Mouse (Mus musculus): Measurements from ENCODE around the gene Dock4. TPM values are rescaled to one million over a fixed set of nuclear protein-coding genes. Genes with fewer than 3 reads are reported as not detected.

Gene Dock4
- polyA plus RNA-seq, 1 experiment, result 12.7 TPM

GRCm38 (mm10) chr12:40745501-40745900 lies 299.7 kb downstream of the Dock4 start:
- H3K9ac ChIP-seq (ENCODE audit: low read depth, poor library complexity, severe bottlenecking), result no peak overlapping the region
- TF ChIP-seq POLR2A (IDR thresholded peaks at IDR 0.05; ENCODE audit: insufficient read depth, low read length) (no peak), CTCF (IDR thresholded peaks at IDR 0.05; ENCODE audit: low read depth, low read length) (no peak), EP300 (IDR thresholded peaks at IDR 0.05; ENCODE audit: insufficient read depth, low read depth, low read length) (no peak)
- no peaks in the 10 kb centered on the region for H3K36me3 ChIP-seq (ENCODE audit: control insufficient read depth, insufficient read depth, low read length, poor library complexity, severe bottlenecking)
- no peaks in the 10 kb centered on the region for H3K4me1 ChIP-seq (ENCODE audit: control insufficient read depth, insufficient read depth, low read length)
- no peaks in the 10 kb centered on the region for H3K9me3 ChIP-seq (replicated peaks; ENCODE audit: control insufficient read depth, insufficient read depth, low read length, poor library complexity, severe bottlenecking)
- no peaks in the 10 kb centered on the region for H3K27me3 ChIP-seq (ENCODE audit: control insufficient read depth, insufficient read depth, low read length, poor library complexity, severe bottlenecking)
- H3K27ac ChIP-seq (ENCODE audit: insufficient read depth, low read length), result no peak overlapping the region
- no peak overlapping the region for H3K4me3 ChIP-seq (ENCODE audit: low read depth, low read length)

- TF ChIP-seq CTCF (IDR thresholded peaks at IDR 0.05; ENCODE audit: low read depth, low read length) (no peak), EP300 (IDR thresholded peaks at IDR 0.05; ENCODE audit: insufficient read depth, low read depth, low read length) (no peak), POLR2A (IDR thresholded peaks at IDR 0.05; ENCODE audit: insufficient read depth, low read length) (no peak)
- H3K9me3 ChIP-seq (replicated peaks; ENCODE audit: control insufficient read depth, insufficient read depth, low read length, poor library complexity, severe bottlenecking), result no peaks in the 10 kb centered on the region
- no peaks in the 10 kb centered on the region for H3K36me3 ChIP-seq (ENCODE audit: control insufficient read depth, insufficient read depth, low read length, poor library complexity, severe bottlenecking)
- H3K27me3 ChIP-seq (ENCODE audit: control insufficient read depth, insufficient read depth, low read length, poor library complexity, severe bottlenecking), result no peaks in the 10 kb centered on the region
- H3K4me1 ChIP-seq (ENCODE audit: control insufficient read depth, insufficient read depth, low read length), result no peaks in the 10 kb centered on the region
- H3K9ac ChIP-seq (ENCODE audit: low read depth, poor library complexity, severe bottlenecking), result no peak overlapping the region
- H3K27ac ChIP-seq (ENCODE audit: insufficient read depth, low read length), result no peak overlapping the region
- no peak overlapping the region for H3K4me3 ChIP-seq (ENCODE audit: low read depth, low read length)
Measured at GRCm38 (mm10) chr12:40746081-40746480, 300.3 kb downstream of the Dock4 start.

GRCm38 (mm10) chr12:40759281-40759680 lies 313.5 kb downstream of the Dock4 start:
- H3K9me3 ChIP-seq (replicated peaks; ENCODE audit: control insufficient read depth, insufficient read depth, low read length, poor library complexity, severe bottlenecking), result no peaks in the 10 kb centered on the region
- no peaks in the 10 kb centered on the region for H3K36me3 ChIP-seq (ENCODE audit: control insufficient read depth, insufficient read depth, low read length, poor library complexity, severe bottlenecking)
- H3K4me1 ChIP-seq (ENCODE audit: control insufficient read depth, insufficient read depth, low read length), result no peaks in the 10 kb centered on the region
- H3K27ac ChIP-seq (ENCODE audit: insufficient read depth, low read length), result no peak overlapping the region
- H3K9ac ChIP-seq (ENCODE audit: low read depth, poor library complexity, severe bottlenecking), result no peak overlapping the region
- no peak overlapping the region for H3K4me3 ChIP-seq (ENCODE audit: low read depth, low read length)
- TF ChIP-seq CTCF (IDR thresholded peaks at IDR 0.05; ENCODE audit: low read depth, low read length) (no peak), POLR2A (IDR thresholded peaks at IDR 0.05; ENCODE audit: insufficient read depth, low read length) (no peak), EP300 (IDR thresholded peaks at IDR 0.05; ENCODE audit: insufficient read depth, low read depth, low read length) (no peak)
- H3K27me3 ChIP-seq (ENCODE audit: control insufficient read depth, insufficient read depth, low read length, poor library complexity, severe bottlenecking), result no peaks in the 10 kb centered on the region

GRCm38 (mm10) chr12:40767258-40767816 lies 321.6 kb downstream of the Dock4 start:
- Histone ChIP-seq H3K36me3 (ENCODE audit: control insufficient read depth, insufficient read depth, low read length, poor library complexity, severe bottlenecking) (no peaks in the 10 kb centered on the region), H3K4me1 (ENCODE audit: control insufficient read depth, insufficient read depth, low read length) (no peaks in the 10 kb centered on the region), H3K4me3 (ENCODE audit: low read depth, low read length) (no peak overlapping the region), H3K27ac (ENCODE audit: insufficient read depth, low read length) (no peak overlapping the region), H3K9me3 (replicated peaks; ENCODE audit: control insufficient read depth, insufficient read depth, low read length, poor library complexity, severe bottlenecking) (no peaks in the 10 kb centered on the region), H3K27me3 (ENCODE audit: control insufficient read depth, insufficient read depth, low read length, poor library complexity, severe bottlenecking) (no peaks in the 10 kb centered on the region), H3K9ac (ENCODE audit: low read depth, poor library complexity, severe bottlenecking) (no peak overlapping the region)
- no peak for TF ChIP-seq CTCF (IDR thresholded peaks at IDR 0.05; ENCODE audit: low read depth, low read length)
- TF ChIP-seq EP300 (IDR thresholded peaks at IDR 0.05; ENCODE audit: insufficient read depth, low read depth, low read length), result no peak
- no peak for TF ChIP-seq POLR2A (IDR thresholded peaks at IDR 0.05; ENCODE audit: insufficient read depth, low read length)

- Histone ChIP-seq H3K9ac (ENCODE audit: low read depth, poor library complexity, severe bottlenecking) (no peak overlapping the region), H3K4me3 (ENCODE audit: low read depth, low read length) (no peak overlapping the region), H3K27me3 (ENCODE audit: control insufficient read depth, insufficient read depth, low read length, poor library complexity, severe bottlenecking) (no peaks in the 10 kb centered on the region), H3K9me3 (replicated peaks; ENCODE audit: control insufficient read depth, insufficient read depth, low read length, poor library complexity, severe bottlenecking) (no peaks in the 10 kb centered on the region), H3K27ac (ENCODE audit: insufficient read depth, low read length) (no peak overlapping the region), H3K36me3 (ENCODE audit: control insufficient read depth, insufficient read depth, low read length, poor library complexity, severe bottlenecking) (no peaks in the 10 kb centered on the region), H3K4me1 (ENCODE audit: control insufficient read depth, insufficient read depth, low read length) (no peaks in the 10 kb centered on the region)
- TF ChIP-seq CTCF (IDR thresholded peaks at IDR 0.05; ENCODE audit: low read depth, low read length), result no peak
- TF ChIP-seq EP300 (IDR thresholded peaks at IDR 0.05; ENCODE audit: insufficient read depth, low read depth, low read length), result no peak
- no peak for TF ChIP-seq POLR2A (IDR thresholded peaks at IDR 0.05; ENCODE audit: insufficient read depth, low read length)
Measured at GRCm38 (mm10) chr12:40773091-40773490, 327.3 kb downstream of the Dock4 start.

- no peak overlapping the region for H3K9ac ChIP-seq (ENCODE audit: low read depth, poor library complexity, severe bottlenecking)
Measured at GRCm38 (mm10) chr12:40781554-40781953, 335.8 kb downstream of the Dock4 start.

More at GRCm38 (mm10) chr12:40781554-40781953, 335.8 kb downstream of the Dock4 start:
- Histone ChIP-seq H3K9me3 (replicated peaks; ENCODE audit: control insufficient read depth, insufficient read depth, low read length, poor library complexity, severe bottlenecking) (no peaks in the 10 kb centered on the region), H3K27ac (ENCODE audit: insufficient read depth, low read length) (no peak overlapping the region), H3K36me3 (ENCODE audit: control insufficient read depth, insufficient read depth, low read length, poor library complexity, severe bottlenecking) (no peaks in the 10 kb centered on the region), H3K4me1 (ENCODE audit: control insufficient read depth, insufficient read depth, low read length) (no peaks in the 10 kb centered on the region), H3K27me3 (ENCODE audit: control insufficient read depth, insufficient read depth, low read length, poor library complexity, severe bottlenecking) (no peaks in the 10 kb centered on the region), H3K4me3 (ENCODE audit: low read depth, low read length) (no peak overlapping the region)
- TF ChIP-seq POLR2A (IDR thresholded peaks at IDR 0.05; ENCODE audit: insufficient read depth, low read length), result no peak
- no peak for TF ChIP-seq CTCF (IDR thresholded peaks at IDR 0.05; ENCODE audit: low read depth, low read length)
- no peak for TF ChIP-seq EP300 (IDR thresholded peaks at IDR 0.05; ENCODE audit: insufficient read depth, low read depth, low read length)
